Mouse (Mus musculus) cortical plate, adult 2 months (tissue): ENCODE measurements around the gene Parp16.

Experiments
- CTCF ChIP-seq: fragments of 200-500 bp; IDR thresholded peaks from 2 replicates; pipeline ENCODE4 v1.5.1; 2011; ENCODE audit warnings: mild to moderate bottlenecking, control low read depth, low read length; ENCODE audit not compliant: insufficient read depth; ENCODE audit errors: extremely low read depth
- POLR2A ChIP-seq: fragments of 200-500 bp; IDR thresholded peaks from 2 replicates; pipeline ENCODE4 v1.6.1; 2011; ENCODE audit warnings: mild to moderate bottlenecking, low read length, control low read depth; ENCODE audit not compliant: insufficient read depth; ENCODE audit errors: extremely low read depth

DNA sequence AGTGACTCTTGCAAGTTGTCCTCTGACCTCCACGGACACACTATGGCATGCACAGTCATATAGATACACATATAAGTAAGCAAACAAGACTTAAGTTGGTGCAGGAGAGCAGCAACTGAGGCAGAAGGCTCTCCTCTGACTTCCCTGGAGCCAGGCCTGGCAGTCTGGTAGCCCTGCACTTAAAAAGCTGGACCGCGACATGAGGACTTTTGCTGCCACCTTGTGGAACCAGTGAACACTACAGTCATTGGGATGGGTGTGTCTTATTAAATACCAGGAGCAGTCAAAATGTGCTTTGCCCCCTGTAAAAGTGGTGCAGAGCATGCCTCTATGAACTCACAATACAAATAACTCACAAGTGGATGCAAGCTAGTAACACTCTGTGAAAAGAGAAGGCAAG lies 6.6 kb upstream of the Parp16 start:
- TF ChIP-seq CTCF = peak; percentile 95
- TF ChIP-seq POLR2A = no peak
